ENCODE assay signal across 8 mouse cellular contexts in genomic region chr10:43002721-43003465, GRCm38 (mm10).
DNase-seq lines count a peak whose midpoint lies in the region; ATAC-seq and TF ChIP-seq lines count a peak whose summit lies in the region.

No protein-coding gene starts in this region.

- H3K4me1 ChIP-seq in embryonic facial prominence, embryonic 11.5 days (ENCODE audit: control insufficient read depth, insufficient read depth, low read length) = 0 out of 2 replicates have a peak, but pooled peaks cover 3% of the 10 kb centered on the region
- peaks cover 12% of the 10 kb centered on the region for H3K4me1 ChIP-seq in intestine, embryonic 14.5 days (replicated peaks; ENCODE audit: control insufficient read depth, insufficient read depth, low read length)

- H3K36me3 ChIP-seq in embryonic facial prominence, embryonic 11.5 days (replicated peaks; ENCODE audit: control insufficient read depth, insufficient read depth, low read depth, low read length) = no peaks in the 10 kb centered on the region
- H3K36me3 ChIP-seq in intestine, embryonic 14.5 days (ENCODE audit: control insufficient read depth, insufficient read depth, low read length) = no peaks in the 10 kb centered on the region
- no peaks in the 10 kb centered on the region for H3K36me3 ChIP-seq in myocyte (ENCODE audit: control insufficient read depth, insufficient read depth)

- no peak for DNase-seq in layer of hippocampus, adult 2 months (ENCODE audit: low spot score in 2 of 2)
- no peak for DNase-seq in layer of hippocampus, postnatal 25 days (ENCODE audit: extremely low spot score in 1 of 2, low spot score in 1 of 2)
- peak; percentile 89 for DNase-seq in embryonic facial prominence, embryonic 11.5 days (ENCODE audit: low spot score)
- no peak for DNase-seq in intestine, embryonic 14.5 days (ENCODE audit: low spot score)
- DNase-seq in left cerebral cortex, adult 11 months (ENCODE audit: low spot score) = no peak
- DNase-seq in left cerebral cortex, adult 8-10 months (ENCODE audit: low spot score in 2 of 2) = no peak
- no peak for DNase-seq in lung, postnatal 25 days (ENCODE audit: low spot score)

- H3K9ac ChIP-seq in embryonic facial prominence, embryonic 11.5 days (replicated peaks; ENCODE audit: low read length) = peak overlapping the region; percentile 54
- peak overlapping the region; percentile 42 for H3K9ac ChIP-seq in intestine, embryonic 14.5 days (ENCODE audit: low read length)

- H3K27me3 ChIP-seq in embryonic facial prominence, embryonic 11.5 days (ENCODE audit: control insufficient read depth, insufficient read depth, low read length) = no peaks in the 10 kb centered on the region
- H3K27me3 ChIP-seq in intestine, embryonic 14.5 days (replicated peaks; ENCODE audit: control insufficient read depth, insufficient read depth, low read length) = no peaks in the 10 kb centered on the region
- H3K27me3 ChIP-seq in myocyte (ENCODE audit: control insufficient read depth, insufficient read depth, insufficient read length) = no peaks in the 10 kb centered on the region

- WGBS in embryonic facial prominence, embryonic 11.5 days = 2% methylated on average over 25 of the region's 25 CpGs
- WGBS in intestine, embryonic 14.5 days = 5% methylated on average over 25 of the region's 25 CpGs

- peak overlapping the region; percentile 61 for H3K4me2 ChIP-seq in embryonic facial prominence, embryonic 11.5 days (ENCODE audit: low read depth, low read length)
- H3K4me2 ChIP-seq in intestine, embryonic 14.5 days (ENCODE audit: low read length) = peak overlapping the region; percentile 69
- H3K4me2 ChIP-seq in myocyte (ENCODE audit: low read depth) = peak overlapping the region; percentile 49

- H3K79me2 ChIP-seq in myocyte (ENCODE audit: control insufficient read depth, insufficient read depth) = no peaks in the 10 kb centered on the region

- H3K4me3 ChIP-seq in layer of hippocampus, adult 2 months = peak overlapping the region; percentile 26; the same call in 1 of the 2 replicates
- H3K4me3 ChIP-seq in embryonic facial prominence, embryonic 11.5 days (ENCODE audit: low read depth, low read length) = peak overlapping the region; percentile 20; the same call in 1 of the 2 replicates
- peak overlapping the region; percentile 35 for H3K4me3 ChIP-seq in intestine, embryonic 14.5 days (ENCODE audit: low read depth, low read length)
- H3K4me3 ChIP-seq in myocyte = no peak overlapping the region

- H3K27ac ChIP-seq in layer of hippocampus, adult 2 months = no peak overlapping the region
- peak overlapping the region; percentile 53; the same call in 1 of the 2 replicates for H3K27ac ChIP-seq in embryonic facial prominence, embryonic 11.5 days (replicated peaks; ENCODE audit: low read depth, low read length)
- no peak overlapping the region for H3K27ac ChIP-seq in intestine, embryonic 14.5 days (ENCODE audit: low read depth)

- H3K9me3 ChIP-seq in embryonic facial prominence, embryonic 11.5 days (replicated peaks; ENCODE audit: control insufficient read depth, low read length) = no peaks in the 10 kb centered on the region
- no peaks in the 10 kb centered on the region for H3K9me3 ChIP-seq in intestine, embryonic 14.5 days (ENCODE audit: control insufficient read depth, low read length)

- ATAC-seq in embryonic facial prominence, embryonic 11.5 days (replicated peaks; ENCODE audit: insufficient number of reproducible peaks, low FRiP score, low TSS enrichment, low read depth) = peak; percentile 77
- no peak for ATAC-seq in intestine, embryonic 14.5 days (replicated peaks; ENCODE audit: low FRiP score, low TSS enrichment, low read depth)

- no peak for TF ChIP-seq CTCF in layer of hippocampus, adult 2 months (conservative IDR thresholded peaks at IDR 0.05)

- TF ChIP-seq POLR2A in myocyte (IDR thresholded peaks at IDR 0.05; ENCODE audit: insufficient read length, low read depth) = no peak

- no peak overlapping the region for H3ac ChIP-seq in myocyte (ENCODE audit: control insufficient read depth, insufficient read length)

TF ChIP-seq in myocyte, 11 proteins besides CTCF, POLR2A, EP300 and RAD21:
- TF ChIP-seq POLR2AphosphoS2 (IDR thresholded peaks at IDR 0.05; ENCODE audit: insufficient read length, low read depth) = no peak
- TF ChIP-seq MYOD1 (IDR thresholded peaks at IDR 0.05; ENCODE audit: control insufficient read depth in 1 of 3, insufficient read length in 2 of 3, low read depth in 2 of 3) = no peak
- TF ChIP-seq REST (IDR thresholded peaks at IDR 0.05; ENCODE audit: insufficient read depth, insufficient read length) = no peak
- TF ChIP-seq MYOG (IDR thresholded peaks at IDR 0.05; ENCODE audit: control insufficient read depth in 1 of 3, insufficient read depth in 1 of 3, insufficient read length in 2 of 3, low read depth in 2 of 3) = no peak
- TF ChIP-seq TCF12 (IDR thresholded peaks at IDR 0.05; ENCODE audit: insufficient read depth, poor library complexity, severe bottlenecking) = no peak
- TF ChIP-seq TCF3 (IDR thresholded peaks at IDR 0.05; ENCODE audit: insufficient read length, low read depth) = no peak
- no peak for TF ChIP-seq MAX (IDR thresholded peaks at IDR 0.05; ENCODE audit: low read depth)
- no peak for TF ChIP-seq USF1 (IDR thresholded peaks at IDR 0.05; ENCODE audit: low read depth)
- TF ChIP-seq CEBPB (IDR thresholded peaks at IDR 0.05; ENCODE audit: insufficient read depth, poor library complexity, severe bottlenecking) = no peak
- no peak for TF ChIP-seq E2F4 (IDR thresholded peaks at IDR 0.05; ENCODE audit: insufficient read depth)
- no peak for TF ChIP-seq SRF (IDR thresholded peaks at IDR 0.05; ENCODE audit: control insufficient read depth, insufficient read length, low read depth)
